Mouse (Mus musculus) left cerebral cortex, postnatal 14 days (tissue): ENCODE measurements at regions not wholly inside any gene's neighbourhood (a gene's known extent, or its start where the extent isn't known, plus 50 kb on each side); places are given as distances from the start of the nearest gene placed in this dataset.

ENCODE experiments used
- DNase-seq, 2 experiments: peaks; one replicate each; pipeline ENCODE4 v3.0.0; 2021 to 2022; ENCODE audit warnings: low spot score in 2 of 2, mixed read lengths in 1 of 2
- intact Hi-C: fragments of 180-260 bp; cut with DNase I; formaldehyde crosslinking; loops from one replicate; pipeline ENCODE4 v1.15.1; 2025

DNA sequence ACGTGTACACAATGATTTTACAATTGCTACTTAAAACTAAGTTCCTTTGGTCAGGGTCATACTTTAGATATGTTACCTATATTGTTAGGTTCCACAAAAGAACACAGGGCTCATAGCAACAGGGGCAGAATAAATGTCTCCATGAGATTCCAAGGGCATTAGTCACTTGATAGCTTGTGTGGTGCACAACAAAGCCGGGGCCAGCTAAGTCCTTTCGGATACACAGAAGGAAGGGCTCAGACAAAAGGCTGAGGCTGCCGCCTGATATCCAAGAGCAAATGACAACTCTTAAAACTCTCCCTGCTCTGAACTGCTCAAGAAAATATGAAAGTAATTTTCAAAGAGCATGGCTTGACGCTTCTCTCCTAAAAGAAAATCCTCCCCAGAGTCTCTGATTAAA, 173.3 kb downstream of the Efnb2 start:
- intact Hi-C loops = no loop called here

DNA sequence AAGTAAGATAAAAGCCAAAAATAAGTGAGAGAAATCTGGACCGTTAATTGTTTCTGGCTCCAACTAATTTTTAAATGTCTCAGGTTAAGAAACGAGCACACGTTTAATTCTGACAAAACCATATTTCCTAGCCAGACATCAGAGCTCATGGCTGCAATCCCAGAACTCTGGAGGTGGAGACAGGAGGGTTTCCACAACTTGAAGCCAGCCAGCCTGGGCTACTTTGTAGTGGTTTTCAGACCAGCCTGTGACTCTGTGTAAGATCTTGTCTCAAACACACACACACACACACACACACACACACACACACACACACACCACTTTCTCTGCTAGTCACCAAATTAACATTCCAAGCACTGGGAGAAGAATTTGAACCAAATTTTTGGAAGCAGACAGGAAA, 174.2 kb downstream of the Efnb2 start:
- no peak for DNase-seq
- intact Hi-C loops = no loop called here

More for the DNA sequence above, 173.3 kb downstream of the Efnb2 start:
- no peak for DNase-seq

DNA sequence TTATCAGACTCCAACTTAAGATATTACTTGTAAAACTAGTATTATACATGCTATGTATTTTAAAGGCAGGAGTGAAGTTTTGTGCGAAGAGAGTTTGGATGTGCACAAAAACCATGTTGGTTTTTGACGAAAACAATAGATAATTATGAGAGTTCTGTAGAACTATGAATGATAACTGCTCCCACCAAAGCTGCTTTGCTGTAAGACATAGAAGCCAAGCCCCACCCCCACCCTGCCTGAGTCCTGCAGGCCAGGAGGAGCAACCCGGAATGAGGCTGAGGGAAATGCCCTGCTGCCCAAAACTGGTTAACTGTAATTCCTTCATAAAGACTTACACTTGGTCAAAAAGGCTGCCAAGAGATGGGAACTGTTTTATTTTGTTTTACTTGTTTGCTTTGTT, 175.8 kb downstream of the Efnb2 start:
- no peak for DNase-seq
- intact Hi-C loops = no loop called here

- intact Hi-C loops = no loop called here
- no peak for DNase-seq
These were observed 176.5 kb downstream of the Efnb2 start for GRCm38 (mm10) chr8:8484546-8484945.

DNA sequence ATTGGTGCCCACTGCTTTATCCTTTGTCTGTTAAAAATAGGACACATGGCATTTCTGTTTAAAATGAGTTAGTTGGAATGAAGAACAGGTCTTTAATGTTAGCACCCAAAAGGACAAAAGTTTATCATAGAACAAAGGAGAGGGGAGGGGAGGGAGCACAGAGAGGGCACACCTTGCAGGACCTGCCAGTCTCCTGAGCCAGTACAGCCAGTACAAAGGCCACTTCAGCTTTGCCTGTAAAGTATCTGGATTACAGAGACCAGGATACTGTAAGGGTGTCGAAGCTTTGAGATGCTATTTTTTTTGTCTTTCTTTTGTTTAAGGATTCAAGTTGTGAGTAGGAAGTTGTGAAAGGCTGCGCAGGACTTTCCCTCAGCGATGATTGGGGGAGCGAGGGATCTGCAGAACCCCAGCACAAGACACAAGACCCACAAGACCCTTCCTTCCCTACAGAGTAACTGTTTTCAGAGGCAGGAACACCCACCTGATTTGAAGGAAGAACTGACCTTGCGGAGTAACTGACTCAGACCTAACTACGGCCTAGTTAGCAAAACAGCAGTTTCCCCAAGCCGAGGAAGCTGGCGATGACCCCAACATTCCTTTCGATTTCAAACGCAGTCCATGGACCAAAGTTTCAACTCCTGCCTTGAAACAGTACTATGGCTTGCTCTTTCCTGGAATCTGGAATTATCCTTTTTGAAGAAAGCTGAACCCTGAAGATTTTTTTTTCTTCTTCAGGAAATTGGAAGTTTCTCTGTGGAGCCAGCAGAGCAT, 178.1 kb downstream of the Efnb2 start:
- intact Hi-C loops = no loop called here
- DNase-seq = no peak

- no peak for DNase-seq
- intact Hi-C loops = no loop called here
These were observed 183.6 kb downstream of the Efnb2 start for GRCm38 (mm10) chr8:8477456-8477855.

DNA sequence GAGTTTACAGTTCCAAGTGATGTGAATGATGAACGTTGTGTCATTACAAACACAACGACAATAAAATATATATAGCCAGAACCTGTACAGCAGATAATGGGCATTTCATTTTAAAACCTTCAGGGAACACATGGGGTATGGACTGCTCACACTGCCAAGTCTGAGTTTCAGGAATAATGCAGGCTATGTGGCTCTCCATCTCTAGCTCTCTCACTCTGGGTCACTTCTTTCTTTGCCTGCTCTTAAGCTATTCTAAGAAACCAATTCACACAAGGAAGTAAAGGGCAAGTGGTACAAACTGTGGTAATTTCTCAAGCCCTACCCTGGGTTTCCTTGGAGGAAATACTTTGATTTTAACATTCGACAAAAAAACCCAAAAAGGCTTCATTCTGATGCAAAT, 192.5 kb downstream of the Efnb2 start:
- DNase-seq = no peak
- intact Hi-C loops = no loop called here

GRCm38 (mm10) chr8:8466526-8467244, 194.4 kb downstream of the Efnb2 start:
- intact Hi-C loops = no loop called here

DNA sequence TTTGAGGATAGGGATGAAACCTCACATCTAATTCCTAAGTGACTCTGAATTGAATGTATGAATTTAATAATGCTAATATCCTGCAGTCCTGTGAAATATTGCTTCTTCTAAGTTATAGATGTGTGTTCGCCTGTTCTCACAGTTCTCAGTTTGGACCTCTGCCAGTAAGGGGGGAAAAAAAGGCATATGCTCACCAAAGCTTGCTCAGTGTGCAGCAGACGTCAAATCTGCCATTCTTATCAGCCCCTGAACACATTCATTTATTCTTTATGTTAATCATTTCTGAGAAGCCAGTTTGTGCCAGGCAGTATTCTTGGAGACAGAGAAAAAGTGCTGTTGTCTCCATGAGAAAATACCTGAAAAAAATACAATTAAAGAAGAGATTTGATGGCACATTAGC, 198.6 kb downstream of the Efnb2 start:
- intact Hi-C loops = no loop called here
- no peak for DNase-seq

More at GRCm38 (mm10) chr8:8466526-8467244, 194.4 kb downstream of the Efnb2 start:
- no peak for DNase-seq

DNA sequence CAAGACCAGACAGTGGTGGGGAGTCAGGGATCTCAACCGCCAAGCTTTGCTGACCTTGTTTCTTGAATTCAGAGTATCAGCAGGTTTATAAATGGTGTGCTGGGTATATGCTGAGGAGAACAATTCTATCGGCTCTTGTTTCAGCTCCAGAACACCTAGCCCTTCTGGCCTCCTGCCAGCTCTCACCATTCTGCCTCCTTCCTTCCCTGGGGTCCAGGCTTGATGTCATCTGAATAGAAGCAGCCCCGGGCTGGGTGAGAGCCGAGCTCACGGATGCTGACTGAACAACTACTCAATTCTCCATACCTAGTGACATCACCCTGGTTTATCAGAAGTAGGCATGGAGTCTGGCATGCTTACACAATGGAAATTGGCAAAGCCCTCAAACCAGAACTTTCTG, 203.5 kb downstream of the Efnb2 start:
- intact Hi-C loops = no loop called here
- DNase-seq = no peak

GRCm38 (mm10) chr8:8453944-8454343, 207.1 kb downstream of the Efnb2 start:
- intact Hi-C loops = no loop called here

DNA sequence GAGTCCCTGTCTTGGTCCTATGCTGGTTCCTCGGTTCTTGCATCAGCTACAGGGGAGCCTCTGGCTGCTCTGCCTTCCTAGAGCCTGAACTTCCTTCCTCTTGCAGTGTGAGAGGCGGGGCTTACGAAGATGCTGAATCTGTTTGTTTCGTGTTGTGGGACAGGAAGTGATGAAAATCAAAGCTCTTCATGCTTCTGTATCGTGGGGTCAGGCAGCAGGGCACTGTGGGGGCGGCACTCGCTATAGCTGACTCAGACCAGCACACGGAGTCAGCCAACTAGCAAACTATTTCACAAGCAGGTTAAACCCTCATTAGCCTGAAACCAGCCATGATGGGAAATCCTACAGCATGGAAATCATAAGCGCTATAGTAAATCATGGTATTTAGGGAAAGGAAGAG, 208.8 kb downstream of the Efnb2 start:
- intact Hi-C loops = no loop called here
- no peak for DNase-seq

More at GRCm38 (mm10) chr8:8453944-8454343, 207.1 kb downstream of the Efnb2 start:
- no peak for DNase-seq

- intact Hi-C loops = no loop called here
These were observed 212.1 kb downstream of the Efnb2 start for GRCm38 (mm10) chr8:8448911-8449310.

GRCm38 (mm10) chr8:8441568-8441967, 219.5 kb downstream of the Efnb2 start:
- intact Hi-C loops = no loop called here
- no peak for DNase-seq

More at GRCm38 (mm10) chr8:8448911-8449310, 212.1 kb downstream of the Efnb2 start:
- no peak for DNase-seq

DNA sequence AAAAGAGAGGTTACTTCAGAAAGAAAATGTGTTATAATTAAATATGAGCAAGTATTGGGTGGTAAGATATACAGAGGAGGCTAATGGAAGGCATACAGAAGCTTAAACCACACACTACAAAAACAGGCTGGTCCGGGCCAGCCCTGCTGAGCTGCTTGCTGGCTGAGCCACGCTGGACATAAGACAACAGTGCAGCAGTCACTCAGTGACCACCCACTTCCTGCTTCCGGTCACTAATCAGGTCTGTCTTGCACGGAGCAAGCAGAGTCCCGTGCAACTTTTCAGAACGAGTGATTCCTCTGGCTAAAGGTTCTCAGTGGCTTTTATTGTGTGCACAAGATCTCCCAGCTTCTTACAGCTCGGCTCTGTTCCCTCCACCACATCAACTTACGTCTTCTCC, 220.1 kb downstream of the Efnb2 start:
- intact Hi-C loops = no loop called here
- no peak for DNase-seq

DNA sequence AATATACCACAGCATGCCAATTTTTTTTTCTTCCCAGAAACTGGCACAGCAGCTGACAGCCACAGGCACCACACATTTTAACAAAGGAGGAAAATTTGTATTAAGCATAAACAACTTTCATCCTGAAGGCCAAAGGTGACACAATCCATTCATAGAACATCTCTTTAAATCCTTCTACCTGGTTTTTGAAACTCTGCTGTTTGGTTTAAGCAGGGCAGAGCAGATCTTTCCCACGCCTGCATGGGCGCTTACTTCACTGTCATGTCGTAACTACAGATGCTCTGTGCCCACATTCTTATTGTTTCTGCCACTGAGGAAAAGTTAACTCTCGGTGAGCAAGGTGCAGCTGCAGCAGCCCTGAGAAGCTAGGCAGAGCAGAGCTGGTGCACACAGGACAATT, 234.8 kb downstream of the Efnb2 start:
- DNase-seq = no peak
- intact Hi-C loops = no loop called here

DNA sequence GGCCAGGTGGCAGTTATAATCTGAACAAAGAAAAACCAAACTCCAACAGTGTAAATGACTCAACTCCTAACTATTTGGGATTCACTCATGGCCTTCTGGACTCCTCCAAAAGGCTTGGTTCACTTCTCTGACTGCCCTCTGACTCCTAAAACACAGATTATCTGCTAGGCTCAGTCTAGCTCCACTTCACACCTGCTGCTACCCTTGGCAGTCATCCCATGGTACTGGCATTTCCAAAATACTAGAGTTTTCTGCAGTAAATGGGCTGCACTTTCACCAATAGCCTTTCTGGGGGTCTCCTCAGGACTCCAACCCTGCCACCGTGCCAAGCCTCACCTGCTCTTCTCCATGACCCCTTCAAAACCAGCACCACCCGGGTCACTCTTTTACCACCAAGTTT, 237.6 kb downstream of the Efnb2 start:
- DNase-seq = no peak
- intact Hi-C loops = no loop called here

DNA sequence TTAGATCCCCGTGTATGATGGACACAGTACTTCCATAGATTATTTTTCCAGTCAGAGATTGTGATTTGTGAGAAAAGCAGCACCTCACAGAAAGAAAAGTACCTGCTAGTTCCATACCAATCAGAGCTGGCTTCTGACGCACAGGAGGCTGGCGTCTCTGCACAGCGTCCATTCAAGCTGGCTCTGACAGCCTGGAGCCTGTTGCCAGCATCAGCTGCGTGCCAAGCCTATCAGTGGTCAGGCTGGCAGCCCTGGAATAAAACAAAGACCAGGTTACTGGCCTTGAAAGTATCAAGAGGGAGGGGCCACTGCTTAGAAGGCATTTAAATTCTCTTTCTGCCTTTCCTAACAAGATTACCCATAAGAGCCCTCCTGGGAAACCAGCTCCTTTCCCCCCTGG, 239.3 kb downstream of the Efnb2 start:
- no peak for DNase-seq
- intact Hi-C loops = no loop called here

DNA sequence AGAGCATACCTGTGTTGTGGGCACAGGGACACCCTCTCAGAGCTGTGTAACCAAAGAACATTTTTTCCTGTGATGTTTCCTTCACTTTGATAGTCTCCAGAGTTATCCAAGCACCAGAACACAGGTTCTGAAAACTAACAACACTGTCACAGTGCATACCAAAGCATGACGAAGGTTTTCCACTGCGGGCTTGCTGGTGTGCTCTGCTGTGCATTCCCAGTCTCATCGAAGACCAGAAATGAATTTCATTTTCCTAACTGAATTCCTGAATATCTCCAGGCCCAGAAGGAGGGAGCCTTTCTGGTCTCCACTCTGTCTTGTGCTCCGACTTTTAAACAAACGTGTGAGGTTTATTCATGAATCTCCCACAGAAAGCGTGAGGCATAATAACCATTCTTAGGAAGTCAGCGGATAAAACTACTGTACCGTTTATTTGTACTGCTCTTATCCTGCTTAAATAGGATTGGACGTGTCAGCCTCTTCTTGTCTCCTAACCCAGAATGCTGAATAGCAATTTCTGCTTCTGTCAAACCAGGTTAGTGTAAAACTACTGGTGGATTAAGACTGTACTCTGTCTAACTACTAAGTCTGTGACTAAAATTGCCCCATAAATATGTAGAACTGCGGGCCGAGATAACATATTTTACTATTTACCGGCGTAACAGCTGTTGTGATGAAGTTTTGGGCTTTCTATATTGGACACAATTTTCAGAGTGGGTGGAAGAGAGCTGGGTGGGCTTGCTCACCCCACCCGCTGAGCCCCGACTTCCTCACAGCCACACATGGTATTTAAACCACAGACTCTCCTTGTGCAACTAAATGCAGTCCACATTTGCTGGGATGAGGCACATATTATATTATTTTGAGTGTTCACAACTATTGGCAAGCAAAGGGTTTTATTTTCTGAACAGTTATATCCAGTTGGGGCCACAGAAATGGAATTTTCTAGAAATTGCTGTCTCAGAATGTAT, 241.4 kb downstream of the Efnb2 start:
- no peak for DNase-seq
- intact Hi-C loops = no loop called here

- intact Hi-C loops = no loop called here
- DNase-seq = no peak
These were observed 242.1 kb downstream of the Efnb2 start for GRCm38 (mm10) chr8:8418929-8419328.
